Mouse (Mus musculus) kidney, postnatal 14 days (tissue): ENCODE measurements at regions not wholly inside any gene's neighbourhood (a gene's known extent, or its start where the extent isn't known, plus 50 kb on each side); places are given as distances from the start of the nearest gene placed in this dataset.

Source experiments
- DNase-seq: peaks from one replicate; pipeline ENCODE4 v3.0.0; 2022; ENCODE audit warnings: mixed read lengths

GRCm38 (mm10) chr8:76540611-76541010 is 358.6 kb upstream of the Nr3c2 start:
- DNase-seq = no peak

DNA sequence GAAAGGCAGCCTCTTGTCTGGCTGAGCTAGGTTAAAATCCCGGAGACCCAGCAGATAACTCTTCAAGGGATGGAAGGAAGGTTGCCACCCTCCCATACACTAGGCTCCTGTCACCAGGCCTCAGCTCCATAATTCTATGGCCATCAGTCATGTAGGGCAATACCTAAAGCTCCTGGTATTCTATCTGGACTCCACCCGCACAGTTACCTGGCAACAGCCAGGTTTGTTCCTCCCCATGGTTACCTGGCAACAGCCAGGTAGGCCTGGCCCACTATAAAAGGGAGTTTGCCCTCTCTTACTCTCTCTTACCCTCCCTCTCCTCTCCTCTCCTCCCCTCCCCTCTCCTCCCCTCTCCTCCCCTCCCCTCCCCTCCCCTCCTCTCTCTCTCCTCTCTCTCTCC is 347.6 kb upstream of the Nr3c2 start:
- no peak for DNase-seq

- no peak for DNase-seq
These were observed 297.7 kb upstream of the Nr3c2 start for GRCm38 (mm10) chr8:76601566-76601965.

DNA sequence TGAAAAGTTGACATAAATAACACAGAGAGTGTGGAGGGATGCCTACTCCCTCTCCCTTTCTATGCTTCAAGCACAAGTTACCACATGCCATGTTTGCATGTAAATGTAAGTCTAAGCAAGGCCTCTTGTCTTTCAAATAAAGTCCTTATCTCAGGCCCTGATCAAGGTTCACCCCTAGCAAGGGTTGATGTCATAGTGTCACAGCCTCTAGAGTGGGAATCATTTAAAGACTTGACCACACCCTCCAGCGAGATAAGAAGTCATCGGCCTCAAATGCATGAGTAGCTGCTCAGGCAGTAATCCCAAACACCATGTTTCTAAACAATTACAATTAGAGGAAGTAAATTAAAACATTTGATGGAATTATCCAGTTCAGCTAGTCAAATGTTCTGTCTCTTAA is 280.5 kb upstream of the Nr3c2 start:
- DNase-seq = no peak

DNA sequence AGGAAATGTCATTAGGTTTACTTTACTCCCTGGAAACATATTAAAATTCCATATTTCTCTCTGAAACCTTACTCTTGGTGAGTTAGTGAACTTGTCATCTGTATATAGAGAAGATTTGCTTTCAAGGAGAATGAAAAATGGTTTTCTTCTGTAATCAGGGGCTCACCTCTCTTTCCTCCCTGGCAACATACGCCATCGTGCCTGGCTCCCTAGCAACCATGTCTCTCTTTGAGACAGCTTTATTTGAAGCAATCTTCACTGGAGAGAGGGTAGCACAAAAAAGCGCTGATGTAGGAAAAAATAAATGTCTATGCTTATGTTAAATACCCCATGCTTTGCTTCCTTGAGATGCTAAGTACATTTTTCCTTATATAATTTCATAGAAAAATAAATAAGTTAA is 278.4 kb upstream of the Nr3c2 start:
- no peak for DNase-seq

GRCm38 (mm10) chr8:76633086-76633485 is 266.2 kb upstream of the Nr3c2 start:
- DNase-seq = no peak
